Mouse (Mus musculus): ENCODE measurements around the gene Gm20820. TPM values are rescaled to one million over a fixed set of nuclear protein-coding genes. Genes with fewer than 3 reads are reported as not detected.
"Not testable (repeated sequence)": the region's sequence is repeated elsewhere in the genome, so short reads cannot be mapped to it uniquely, and the experiment has no call there.

The Gm20820 gene
- total RNA-seq (2021) = not detected

DNA sequence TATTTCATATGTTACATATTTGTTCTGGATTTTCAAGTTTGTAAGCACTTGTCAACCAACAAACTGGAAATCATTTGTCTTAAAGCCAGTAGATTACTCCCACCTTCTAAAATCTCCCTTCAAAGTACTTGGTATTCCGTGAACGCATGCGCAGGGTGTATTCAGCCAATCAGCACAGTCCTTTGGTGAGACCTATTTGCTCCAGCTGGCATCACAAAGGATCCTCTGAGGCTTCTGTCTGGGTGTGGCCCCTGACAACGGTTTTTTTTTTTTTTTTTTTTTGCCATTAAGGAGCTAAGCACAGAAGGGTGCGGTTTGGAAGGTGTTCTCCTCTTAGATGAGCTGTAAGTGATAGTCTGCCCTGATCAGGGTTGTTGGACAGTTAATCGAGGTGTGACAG, at the start of gene Gm20820:
TSS of gene Gm20820 (plus strand) at position 301 of the 400 bp plus-strand sequence.
- DNase-seq; intact Hi-C loops (cut with DNase I): not testable (repeated sequence)

Measured in heart, postnatal 10 days (tissue).